Mouse (Mus musculus) liver, embryonic 16.5 days (tissue): ENCODE measurements around the gene Alb. TPM values are rescaled to one million over a fixed set of nuclear protein-coding genes. Genes with fewer than 3 reads are reported as not detected.

Experiments used
- ATAC-seq: fragments of 200-750 bp; cut with Nextera tagmentation; 2 replicates; pipeline ENCODE4 v1.8.0; 2017; ENCODE audit warnings: low read depth, mild to moderate bottlenecking, moderate number of reproducible peaks, moderate library complexity
- H3K27ac ChIP-seq: fragments of 300-500 bp; sonication (generic); 2 replicates; pipeline ENCODE4 v1.5.1; 2014; ENCODE audit warnings: mild to moderate bottlenecking, low read length
- H3K27me3 ChIP-seq: fragments of 300-500 bp; sonication (generic); 2 replicates; pipeline ENCODE4 v1.6.1; 2014; ENCODE audit warnings: low read depth, low read length, mixed read lengths; ENCODE audit not compliant: control insufficient read depth, insufficient read depth
- H3K36me3 ChIP-seq: fragments of 300-500 bp; sonication (generic); 2 replicates; pipeline ENCODE4 v1.6.1; 2014; ENCODE audit warnings: mild to moderate bottlenecking; ENCODE audit not compliant: control insufficient read depth, insufficient read depth
- H3K4me1 ChIP-seq: fragments of 300-500 bp; sonication (generic); 2 replicates; pipeline ENCODE4 v1.6.1; 2014; ENCODE audit warnings: low read depth, low read length, mixed read lengths; ENCODE audit not compliant: control insufficient read depth
- H3K4me2 ChIP-seq: fragments of 300-500 bp; sonication (generic); 2 replicates; pipeline ENCODE4 v1.6.1; 2014; ENCODE audit warnings: low read depth, low read length, mixed read lengths
- H3K4me3 ChIP-seq: fragments of 300-500 bp; sonication (generic); 2 replicates; pipeline ENCODE4 v1.5.1; 2014; ENCODE audit warnings: low read depth, mild to moderate bottlenecking, low read length
- H3K9ac ChIP-seq: fragments of 300-500 bp; sonication (generic); 2 replicates; pipeline ENCODE4 v1.6.1; 2014; ENCODE audit warnings: low read depth, low read length
- H3K9me3 ChIP-seq: fragments of 300-500 bp; sonication (generic); replicated peaks from 2 replicates; pipeline ENCODE4 v1.6.1; 2016; ENCODE audit warnings: low read length; ENCODE audit not compliant: control insufficient read depth
- WGBS: fragments of 180-500 bp; shearing (Covaris S2); extraction: QIAGEN DNeasy Blood & Tissue Kit; methylation state at CpG from one replicate; pipeline ENCODE4 v1.1.7; 2014; ENCODE audit not compliant: insufficient replicate concordance; 5-methylcytosine and 5-hydroxymethylcytosine counted together
- polyA plus RNA-seq: library from polyadenylated mRNA; unstranded; fragments of >200 nt; fragmentation: Nextera tagmentation; extraction: Ambion mirVana; gene quantifications from 2 replicates; pipeline ENCODE4 v1.2.1, GENCODE M21; 2015

The Alb gene
- polyA plus RNA-seq, 1 experiment from 2014 or later = 8,768 TPM

- no peaks in the 10 kb centered on the region for H3K27me3 ChIP-seq
- H3K9ac ChIP-seq = no peak overlapping the region
- H3K9me3 ChIP-seq = no peaks in the 10 kb centered on the region
- H3K4me2 ChIP-seq = no peak overlapping the region
- no peak for ATAC-seq
- no peaks in the 10 kb centered on the region for H3K36me3 ChIP-seq
- WGBS = 50% methylated on average over 5 of the region's 5 CpGs
- H3K4me3 ChIP-seq = no peak overlapping the region
- no peaks in the 10 kb centered on the region for H3K4me1 ChIP-seq
- no peak overlapping the region for H3K27ac ChIP-seq
Measured at GRCm38 (mm10) chr5:90501752-90502151, 41.1 kb downstream of the Alb start.

- WGBS = 40% methylated on average over 11 of the region's 11 CpGs
- Histone ChIP-seq H3K4me3 (no peak overlapping the region), H3K9ac (no peak overlapping the region), H3K27me3 (no peaks in the 10 kb centered on the region), H3K4me2 (no peak overlapping the region), H3K36me3 (no peaks in the 10 kb centered on the region), H3K4me1 (no peaks in the 10 kb centered on the region), H3K9me3 (no peaks in the 10 kb centered on the region), H3K27ac (no peak overlapping the region)
- no peak for ATAC-seq
Measured at GRCm38 (mm10) chr5:90504742-90505141, 44.0 kb downstream of the Alb start.

GRCm38 (mm10) chr5:90506507-90506906 lies 45.8 kb downstream of the Alb start:
- Histone ChIP-seq H3K27ac (no peak overlapping the region), H3K4me1 (no peaks in the 10 kb centered on the region), H3K4me3 (no peak overlapping the region), H3K36me3 (no peaks in the 10 kb centered on the region), H3K4me2 (no peak overlapping the region), H3K9ac (no peak overlapping the region), H3K9me3 (no peaks in the 10 kb centered on the region), H3K27me3 (no peaks in the 10 kb centered on the region)
- ATAC-seq = no peak
- WGBS = 56% methylated on average over 2 of the region's 2 CpGs

- ATAC-seq = no peak
- no peaks in the 10 kb centered on the region for H3K36me3 ChIP-seq
- H3K27me3 ChIP-seq = no peaks in the 10 kb centered on the region
- no peak overlapping the region for H3K4me2 ChIP-seq
- H3K9me3 ChIP-seq = no peaks in the 10 kb centered on the region
- H3K4me1 ChIP-seq = no peaks in the 10 kb centered on the region
- no peak overlapping the region for H3K4me3 ChIP-seq
- no peak overlapping the region for H3K27ac ChIP-seq
- H3K9ac ChIP-seq = no peak overlapping the region
- WGBS = 54% methylated on average over 13 of the region's 13 CpGs
Measured at GRCm38 (mm10) chr5:90507411-90507949, 46.8 kb downstream of the Alb start.

GRCm38 (mm10) chr5:90509828-90510592 lies 49.3 kb downstream of the Alb start:
- Histone ChIP-seq H3K9ac (no peak overlapping the region), H3K27ac (no peak overlapping the region), H3K4me1 (no peaks in the 10 kb centered on the region), H3K4me2 (no peak overlapping the region), H3K36me3 (no peaks in the 10 kb centered on the region), H3K9me3 (no peaks in the 10 kb centered on the region), H3K4me3 (no peak overlapping the region), H3K27me3 (no peaks in the 10 kb centered on the region)
- ATAC-seq = peak; percentile 64
- 60% methylated on average over 5 of the region's 5 CpGs for WGBS

GRCm38 (mm10) chr5:90512288-90512955 lies 51.7 kb downstream of the Alb start:
- no peaks in the 10 kb centered on the region for H3K4me1 ChIP-seq
- H3K27ac ChIP-seq = no peak overlapping the region
- H3K9me3 ChIP-seq = no peaks in the 10 kb centered on the region
- no peak overlapping the region for H3K9ac ChIP-seq
- no peak overlapping the region for H3K4me3 ChIP-seq
- no peaks in the 10 kb centered on the region for H3K36me3 ChIP-seq
- no peak overlapping the region for H3K4me2 ChIP-seq
- H3K27me3 ChIP-seq = no peaks in the 10 kb centered on the region
- 60% methylated on average over 6 of the region's 6 CpGs for WGBS
- no peak for ATAC-seq

- no peaks in the 10 kb centered on the region for H3K36me3 ChIP-seq
- no peak overlapping the region for H3K27ac ChIP-seq
- no peaks in the 10 kb centered on the region for H3K9me3 ChIP-seq
- H3K27me3 ChIP-seq = no peaks in the 10 kb centered on the region
- H3K9ac ChIP-seq = no peak overlapping the region
- WGBS = 59% methylated on average over 6 of the region's 6 CpGs
- no peak overlapping the region for H3K4me2 ChIP-seq
- no peaks in the 10 kb centered on the region for H3K4me1 ChIP-seq
- no peak overlapping the region for H3K4me3 ChIP-seq
- ATAC-seq = no peak
Measured at GRCm38 (mm10) chr5:90515561-90515960, 54.9 kb downstream of the Alb start.

GRCm38 (mm10) chr5:90518356-90519100 lies 57.8 kb downstream of the Alb start, which contains the start of gene Afm:
Afm (plus strand) TSS chr5:90518932.
- Histone ChIP-seq H3K9me3 (no peaks in the 10 kb centered on the region), H3K27me3 (no peaks in the 10 kb centered on the region), H3K36me3 (no peaks in the 10 kb centered on the region), H3K4me1 (no peaks in the 10 kb centered on the region), H3K27ac (no peak within 1 kb of the TSS), H3K4me2 (peak within 1 kb of the TSS; percentile 36; the same call in 1 of the 2 replicates), H3K4me3 (no peak within 1 kb of the TSS; the same call in 1 of the 2 replicates), H3K9ac (no peak within 1 kb of the TSS)
- 54% methylated on average over 6 of the region's 6 CpGs for WGBS
- ATAC-seq = peak; percentile 51; the same call in 1 of the 2 replicates
